Mouse (Mus musculus) stomach, postnatal 0 days (tissue): Measurements from ENCODE around the gene Ascc3. TPM values are rescaled to one million over a fixed set of nuclear protein-coding genes. Genes with fewer than 3 reads are reported as not detected.
A peak's percentile ranks its signal among the peaks of the same experiment; 100 is the strongest.

Experiments
- ATAC-seq: fragments of 200-750 bp; cut with Nextera tagmentation; 2 replicates; pipeline ENCODE4 v1.8.0; 2017; ENCODE audit not compliant: low FRiP score, low TSS enrichment
- DNase-seq: peaks from one replicate; pipeline ENCODE4 v3.0.0-alpha.2; 2016; ENCODE audit warnings: low spot score
- H3K27ac ChIP-seq: fragments of 300-500 bp; sonication (generic); replicated peaks from 2 replicates; pipeline ENCODE4 v1.5.1; 2014; ENCODE audit warnings: mild to moderate bottlenecking, control low read depth
- H3K27me3 ChIP-seq: fragments of 300-500 bp; sonication (generic); 2 replicates; pipeline ENCODE4 v1.6.1; 2014; ENCODE audit warnings: low read length; ENCODE audit not compliant: control insufficient read depth, insufficient read depth
- H3K36me3 ChIP-seq: fragments of 300-500 bp; sonication (generic); 2 replicates; pipeline ENCODE4 v1.6.1; 2014; ENCODE audit warnings: low read length, mixed read lengths; ENCODE audit not compliant: control insufficient read depth, insufficient read depth
- H3K4me1 ChIP-seq: fragments of 300-500 bp; sonication (generic); replicated peaks from 2 replicates; pipeline ENCODE4 v1.6.1; 2014; ENCODE audit warnings: antibody characterized with exemption; ENCODE audit not compliant: control insufficient read depth, insufficient read depth
- H3K4me2 ChIP-seq: fragments of 300-500 bp; sonication (generic); replicated peaks from 2 replicates; pipeline ENCODE4 v1.6.1; 2014; ENCODE audit warnings: low read depth, mild to moderate bottlenecking, control low read depth, moderate library complexity
- H3K4me3 ChIP-seq: fragments of 300-500 bp; sonication (generic); 2 replicates; pipeline ENCODE4 v1.5.1; 2014; ENCODE audit warnings: low read depth, low read length, control low read depth
- H3K9ac ChIP-seq: fragments of 300-500 bp; sonication (generic); 2 replicates; pipeline ENCODE4 v1.6.1; 2014; ENCODE audit warnings: mild to moderate bottlenecking, low read length, control low read depth, mixed read lengths
- H3K9me3 ChIP-seq: fragments of 300-500 bp; sonication (generic); 2 replicates; pipeline ENCODE4 v1.6.1; 2016; ENCODE audit warnings: low read length; ENCODE audit not compliant: control insufficient read depth
- CTCF ChIP-seq: IDR thresholded peaks from 2 replicates; pipeline ENCODE4 v1.5.1; 2016; ENCODE audit warnings: antibody characterized with exemption, low read depth, mild to moderate bottlenecking, moderate library complexity
- EP300 ChIP-seq: optimal IDR thresholded peaks from 2 replicates; pipeline ENCODE3; 2016; ENCODE audit warnings: antibody characterized with exemption
- WGBS: fragments of 180-500 bp; shearing (Covaris S2); extraction: QIAGEN DNeasy Blood & Tissue Kit; methylation state at CpG from one replicate; pipeline ENCODE4 v1.1.7; 2014; 5-methylcytosine and 5-hydroxymethylcytosine counted together
- polyA plus RNA-seq: library from polyadenylated mRNA; unstranded; fragments of >200 nt; fragmentation: Nextera tagmentation; extraction: Ambion mirVana; gene quantifications from 2 replicates; pipeline ENCODE4 v1.2.1, GENCODE M21; 2015

Gene Ascc3
- polyA plus RNA-seq: 10.2 TPM in 2 replicates

GRCm38 (mm10) chr10:50592355-50593293 lies at the start of gene Ascc3:
Ascc3 (plus strand) TSS chr10:50592669.
- peak within 1 kb of the TSS; percentile 66 for H3K4me2 ChIP-seq
- H3K4me1 ChIP-seq: no peaks in the 10 kb centered on the region
- H3K36me3 ChIP-seq: no peaks in the 10 kb centered on the region
- DNase-seq (peak; percentile 93), ATAC-seq (peak; percentile 99)
- peak within 1 kb of the TSS; percentile 81 for H3K9ac ChIP-seq
- H3K27ac ChIP-seq: peak within 1 kb of the TSS; percentile 96
- WGBS: under 1% methylated on average over 76 of the region's 79 CpGs
- H3K27me3 ChIP-seq: no peaks in the 10 kb centered on the region
- H3K9me3 ChIP-seq: no peaks in the 10 kb centered on the region
- H3K4me3 ChIP-seq: peak within 1 kb of the TSS; percentile 86
- TF ChIP-seq EP300 (no peak), CTCF (peak; percentile 28; the same call in 1 of the 2 replicates)

GRCm38 (mm10) chr10:50584721-50585120 lies 7.7 kb upstream of the Ascc3 start:
- no peak overlapping the region for H3K4me2 ChIP-seq
- H3K27ac ChIP-seq: no peak overlapping the region
- no peaks in the 10 kb centered on the region for H3K36me3 ChIP-seq
- 41% methylated on average over 1 of the region's 1 CpGs for WGBS
- no peaks in the 10 kb centered on the region for H3K9me3 ChIP-seq
- no peak overlapping the region for H3K9ac ChIP-seq
- H3K27me3 ChIP-seq: no peaks in the 10 kb centered on the region
- DNase-seq (no peak), ATAC-seq (no peak)
- no peak for TF ChIP-seq CTCF
- no peak for TF ChIP-seq EP300
- H3K4me1 ChIP-seq: no peaks in the 10 kb centered on the region
- no peak overlapping the region for H3K4me3 ChIP-seq

DNA sequence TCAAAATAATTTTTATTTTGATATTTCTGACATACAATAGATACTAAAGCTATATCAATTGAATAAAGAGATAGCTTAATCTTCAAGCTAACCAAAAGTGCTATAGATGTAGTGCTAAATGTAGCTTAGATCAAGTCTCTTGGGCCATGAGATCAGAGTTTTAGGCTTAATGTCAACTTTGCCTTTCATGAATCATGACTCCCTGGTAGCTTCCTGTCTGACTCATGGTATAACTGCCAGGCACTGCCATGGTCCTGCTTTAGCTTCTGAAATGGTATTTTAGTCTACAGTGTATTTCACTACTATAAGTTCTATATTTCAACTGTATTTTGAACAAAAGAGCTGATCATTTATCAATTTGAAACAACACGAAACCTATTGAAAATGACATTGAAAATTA lies 5.9 kb upstream of the Ascc3 start:
- Histone ChIP-seq H3K9ac (no peak overlapping the region), H3K36me3 (no peaks in the 10 kb centered on the region), H3K4me2 (no peak overlapping the region), H3K4me3 (no peak overlapping the region), H3K9me3 (no peaks in the 10 kb centered on the region), H3K27me3 (no peaks in the 10 kb centered on the region), H3K27ac (no peak overlapping the region), H3K4me1 (no peaks in the 10 kb centered on the region)
- 83% methylated on average over 1 of the region's 1 CpGs for WGBS
- DNase-seq (no peak), ATAC-seq (no peak)
- TF ChIP-seq CTCF (no peak), EP300 (no peak)

DNA sequence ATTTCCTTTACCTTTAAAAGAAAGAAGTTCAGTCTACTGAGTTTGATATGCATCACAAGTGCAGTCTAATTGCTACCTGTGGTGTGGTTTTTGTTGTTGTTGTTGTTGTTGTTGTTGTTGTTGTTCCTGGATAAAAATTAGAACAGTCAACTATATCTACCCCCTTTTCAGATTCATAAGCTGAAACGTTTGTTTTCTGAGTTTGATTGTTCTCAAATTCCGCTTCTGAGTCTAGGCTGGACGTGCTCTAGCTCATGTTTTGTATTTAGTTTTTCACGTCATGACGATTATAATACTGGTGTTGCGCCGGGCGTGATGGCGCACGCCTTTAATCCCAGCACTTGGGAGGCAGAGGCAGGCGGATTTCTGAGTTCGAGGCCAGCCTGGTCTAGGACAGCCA lies 902 bp downstream of the Ascc3 start:
- DNase-seq: no peak
- H3K36me3 ChIP-seq: no peaks in the 10 kb centered on the region
- H3K4me3 ChIP-seq: peak overlapping the region; percentile 86
- TF ChIP-seq CTCF: no peak
- no peak for TF ChIP-seq EP300
- H3K4me1 ChIP-seq: no peaks in the 10 kb centered on the region
- H3K27ac ChIP-seq: no peak overlapping the region
- WGBS: 66% methylated on average over 12 of the region's 12 CpGs
- peak overlapping the region; percentile 81; the same call in 1 of the 2 replicates for H3K9ac ChIP-seq
- ATAC-seq: no peak
- peak overlapping the region; percentile 66 for H3K4me2 ChIP-seq
- H3K27me3 ChIP-seq: no peaks in the 10 kb centered on the region
- H3K9me3 ChIP-seq: no peaks in the 10 kb centered on the region

GRCm38 (mm10) chr10:50595340-50595739 lies 2.9 kb downstream of the Ascc3 start:
- H3K4me1 ChIP-seq: no peaks in the 10 kb centered on the region
- no peak overlapping the region for H3K4me3 ChIP-seq
- no peak overlapping the region for H3K27ac ChIP-seq
- TF ChIP-seq CTCF (no peak), EP300 (no peak)
- H3K4me2 ChIP-seq: no peak overlapping the region
- ATAC-seq (no peak), DNase-seq (no peak)
- no peak overlapping the region for H3K9ac ChIP-seq
- no peaks in the 10 kb centered on the region for H3K36me3 ChIP-seq
- no peaks in the 10 kb centered on the region for H3K27me3 ChIP-seq
- H3K9me3 ChIP-seq: no peaks in the 10 kb centered on the region

DNA sequence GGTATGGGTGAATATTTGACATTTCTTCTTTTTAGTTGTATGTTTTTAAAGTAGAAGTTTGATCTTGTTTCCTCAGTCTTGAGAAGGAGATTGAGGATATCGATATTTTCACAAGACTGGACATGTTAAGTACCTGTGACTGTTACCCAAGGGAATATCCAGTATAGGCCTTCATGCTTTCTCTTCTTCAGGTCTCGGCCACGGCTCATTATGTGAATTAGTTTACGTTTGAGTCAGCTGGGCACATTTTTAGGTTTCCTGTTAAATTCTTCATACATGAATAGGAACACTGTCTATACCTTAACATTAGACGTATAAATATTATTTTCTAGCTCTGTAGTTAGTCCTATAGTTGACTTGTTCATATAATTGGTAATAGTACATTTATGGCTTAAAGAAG lies 12.4 kb downstream of the Ascc3 start:
- Histone ChIP-seq H3K9ac (no peak overlapping the region), H3K4me3 (no peak overlapping the region), H3K27ac (no peak overlapping the region), H3K4me1 (no peaks in the 10 kb centered on the region), H3K9me3 (no peaks in the 10 kb centered on the region), H3K36me3 (no peaks in the 10 kb centered on the region), H3K4me2 (no peak overlapping the region), H3K27me3 (no peaks in the 10 kb centered on the region)
- no peak for DNase-seq
- no peak for ATAC-seq
- no peak for TF ChIP-seq EP300
- no peak for TF ChIP-seq CTCF
- 77% methylated on average over 5 of the region's 5 CpGs for WGBS
